Mouse (Mus musculus) cortical plate, adult 2 months (tissue): ENCODE data around the gene Exoc3l. TPM values are rescaled to one million over a fixed set of nuclear protein-coding genes. Genes with fewer than 3 reads are reported as not detected.

Experiments used
- H3K27ac ChIP-seq: fragments of 200-500 bp; 2 replicates; pipeline ENCODE4 v1.5.1; 2012; ENCODE audit warnings: low read length, control low read depth, inconsistent platforms; ENCODE audit not compliant: insufficient read depth
- H3K4me1 ChIP-seq: fragments of 200-500 bp; 2 replicates; pipeline ENCODE4 v1.6.1; 2011; ENCODE audit warnings: low read length; ENCODE audit not compliant: control insufficient read depth, insufficient read depth
- H3K4me3 ChIP-seq: fragments of 200-500 bp; 2 replicates; pipeline ENCODE4 v1.5.1; 2011; ENCODE audit warnings: mild to moderate bottlenecking, low read length, control low read depth; ENCODE audit not compliant: insufficient read depth
- CTCF ChIP-seq: fragments of 200-500 bp; IDR thresholded peaks from 2 replicates; pipeline ENCODE4 v1.5.1; 2011; ENCODE audit warnings: mild to moderate bottlenecking, control low read depth, low read length; ENCODE audit not compliant: insufficient read depth; ENCODE audit errors: extremely low read depth
- POLR2A ChIP-seq: fragments of 200-500 bp; IDR thresholded peaks from 2 replicates; pipeline ENCODE4 v1.6.1; 2011; ENCODE audit warnings: mild to moderate bottlenecking, low read length, control low read depth; ENCODE audit not compliant: insufficient read depth; ENCODE audit errors: extremely low read depth
- polyA plus RNA-seq: library from polyadenylated mRNA; depleted of rRNA; stranded (reverse); fragments of >200 nt; gene quantifications from 2 replicates; pipeline ENCODE4 v1.2.3, GENCODE M21; 2012

Exoc3l gene
- polyA plus RNA-seq, 1 experiment, result 1.4 TPM

DNA sequence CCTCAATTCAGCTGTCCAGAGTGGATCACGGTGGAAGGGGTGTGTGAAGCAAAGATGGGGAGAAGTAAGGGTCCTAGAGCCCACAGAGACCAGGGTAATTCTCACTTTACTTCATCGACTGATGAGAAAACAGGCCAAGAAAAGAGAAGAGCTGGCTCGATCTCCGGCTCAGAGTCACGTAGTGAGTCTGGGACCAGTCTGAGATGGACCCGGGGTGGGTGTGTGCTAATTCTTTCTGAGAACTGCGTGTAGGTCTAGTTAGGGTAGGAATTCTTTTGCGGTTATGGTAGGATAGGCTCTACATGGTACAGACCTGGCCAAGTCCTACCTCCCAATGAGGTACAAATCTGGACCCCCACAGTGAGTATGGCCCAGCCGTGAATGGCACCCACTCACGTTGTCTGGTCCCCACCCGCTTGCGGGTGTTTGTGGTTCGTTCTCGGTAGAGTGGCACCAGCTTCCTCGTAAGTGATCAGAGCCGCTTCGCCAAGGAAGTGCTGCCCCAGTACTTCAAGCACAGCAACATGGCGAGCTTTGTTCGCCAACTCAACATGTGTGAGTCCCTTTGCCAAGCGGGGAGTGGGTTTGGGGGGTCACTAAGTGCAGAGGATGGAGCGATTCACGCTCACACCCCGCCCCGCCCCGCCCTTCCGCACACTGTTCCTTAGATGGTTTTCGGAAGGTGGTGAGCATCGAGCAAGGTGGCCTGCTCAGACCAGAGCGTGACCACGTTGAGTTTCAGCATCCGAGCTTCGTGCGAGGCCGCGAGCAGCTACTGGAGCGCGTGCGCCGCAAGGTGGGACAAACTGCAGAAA is 25.6 kb downstream of the Exoc3l start:
- no peak for TF ChIP-seq POLR2A
- TF ChIP-seq CTCF, result no peak
- no peaks in the 10 kb centered on the region; the same call in 1 of the 2 replicates for H3K4me1 ChIP-seq
- H3K4me3 ChIP-seq, result peak overlapping the region; percentile 25
- H3K27ac ChIP-seq, result no peak overlapping the region

- Histone ChIP-seq H3K4me3 (peak within 1 kb of the TSS; percentile 25), H3K4me1 (no peaks in the 10 kb centered on the region; the same call in 1 of the 2 replicates), H3K27ac (peak within 1 kb of the TSS; percentile 79)
- no peak for TF ChIP-seq CTCF
- TF ChIP-seq POLR2A, result 0 out of 2 replicates have a peak, but pooled peaks have one; percentile 33
Measured at GRCm38 (mm10) chr8:105269461-105269947, 26.4 kb downstream of the Exoc3l start, which contains the start of gene Hsf4. Gene Hsf4, plus strand, starts transcription at chr8:105269801.

DNA sequence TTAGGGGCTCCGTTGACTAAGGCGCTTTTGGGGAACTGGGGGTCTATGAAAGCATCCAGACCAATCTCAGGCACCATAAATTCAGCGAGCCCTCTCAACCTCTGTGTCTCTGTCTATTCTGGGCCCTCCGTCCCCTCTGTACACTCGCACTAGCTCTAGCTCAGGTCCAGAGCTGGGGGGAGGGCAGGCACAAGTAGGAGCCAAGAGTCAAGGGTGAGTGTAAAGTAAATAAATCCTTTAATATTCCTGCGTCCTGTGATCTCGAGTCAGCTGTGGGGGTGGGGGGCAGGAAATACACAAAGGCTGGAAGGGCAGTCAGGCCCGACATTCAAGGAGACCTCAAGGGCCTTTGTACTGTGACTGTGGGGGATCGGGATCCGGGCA is 26.8 kb downstream of the Exoc3l start:
- H3K4me3 ChIP-seq, result peak overlapping the region; percentile 25
- H3K27ac ChIP-seq, result peak overlapping the region; percentile 79
- H3K4me1 ChIP-seq, result no peaks in the 10 kb centered on the region; the same call in 1 of the 2 replicates
- no peak for TF ChIP-seq CTCF
- TF ChIP-seq POLR2A, result no peak

DNA sequence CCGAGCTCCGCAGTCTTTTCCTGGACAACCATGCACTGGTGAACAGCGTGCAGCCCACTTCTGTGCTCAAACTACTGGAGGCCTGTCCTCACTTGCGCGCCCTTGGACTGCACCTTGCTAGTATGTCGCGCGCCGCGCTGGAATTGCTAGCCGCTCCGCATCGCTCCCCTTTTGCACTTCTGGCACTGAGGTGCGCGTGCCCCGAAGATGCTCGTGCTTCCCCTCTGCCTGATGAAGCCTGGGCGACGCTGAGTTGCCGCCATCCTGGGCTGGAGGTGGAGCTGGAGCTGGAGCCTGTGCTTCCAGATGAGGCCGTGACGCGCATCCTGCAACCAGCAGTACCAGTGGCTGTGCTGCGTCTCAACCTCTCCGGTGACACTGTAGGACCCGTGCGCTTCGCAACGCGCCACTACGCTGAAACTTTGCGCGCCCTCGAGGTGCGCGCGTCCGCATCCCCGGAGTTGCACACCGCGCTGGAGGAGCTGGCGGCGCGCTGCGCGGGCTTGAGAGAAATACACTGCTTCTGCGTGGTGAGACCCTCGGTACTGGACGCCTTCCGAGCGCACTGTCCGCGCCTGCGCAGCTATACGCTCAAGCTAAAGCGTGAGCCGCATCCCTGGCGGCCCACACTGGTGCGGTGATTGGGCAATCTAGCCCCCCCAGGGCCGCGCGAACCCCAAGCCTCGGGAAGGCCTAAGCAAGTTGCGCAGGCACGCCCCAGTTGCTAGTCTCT is 27.4 kb downstream of the Exoc3l start:
- H3K27ac ChIP-seq, result peak overlapping the region; percentile 79; the same call in 1 of the 2 replicates
- TF ChIP-seq CTCF (no peak), POLR2A (peak; percentile 73; the same call in 1 of the 2 replicates)
- no peaks in the 10 kb centered on the region; the same call in 1 of the 2 replicates for H3K4me1 ChIP-seq
- peak overlapping the region; percentile 25 for H3K4me3 ChIP-seq

GRCm38 (mm10) chr8:105266775-105267174 is 29.1 kb downstream of the Exoc3l start:
- no peak for TF ChIP-seq CTCF
- TF ChIP-seq POLR2A, result no peak
- H3K4me3 ChIP-seq, result no peak overlapping the region
- no peak overlapping the region for H3K27ac ChIP-seq
- no peaks in the 10 kb centered on the region; the same call in 1 of the 2 replicates for H3K4me1 ChIP-seq

- H3K27ac ChIP-seq, result no peak overlapping the region
- TF ChIP-seq CTCF (no peak), POLR2A (no peak)
- no peaks in the 10 kb centered on the region; the same call in 1 of the 2 replicates for H3K4me1 ChIP-seq
- H3K4me3 ChIP-seq, result no peak overlapping the region; the same call in 1 of the 2 replicates
Measured at GRCm38 (mm10) chr8:105265128-105265527, 30.8 kb downstream of the Exoc3l start.

GRCm38 (mm10) chr8:105264024-105264982 is 31.6 kb downstream of the Exoc3l start, which contains the start of the genes Tradd and Fbxl8:
Gene Tradd, minus strand, starts transcription at chr8:105264609.
Gene Fbxl8, plus strand, starts transcription at chr8:105264648.
- peak within 1 kb of the TSS; percentile 68 for H3K4me3 ChIP-seq
- H3K27ac ChIP-seq, result no peak within 1 kb of the TSS
- TF ChIP-seq POLR2A (no peak), CTCF (no peak)
- H3K4me1 ChIP-seq, result no peaks in the 10 kb centered on the region

GRCm38 (mm10) chr8:105263244-105263912 is 32.5 kb downstream of the Exoc3l start:
- no peaks in the 10 kb centered on the region for H3K4me1 ChIP-seq
- no peak overlapping the region; the same call in 1 of the 2 replicates for H3K4me3 ChIP-seq
- no peak overlapping the region for H3K27ac ChIP-seq
- TF ChIP-seq CTCF, result no peak
